Mouse (Mus musculus): ENCODE data around the gene Ryr1.

Gene Ryr1

GRCm38 (mm10) chr7:29037261-29037660 is 87.7 kb downstream of the Ryr1 start:
- no peak for DNase-seq (ENCODE audit: low spot score in 2 of 2)

GRCm38 (mm10) chr7:29032685-29033084 is 92.3 kb downstream of the Ryr1 start:
- DNase-seq (ENCODE audit: low spot score in 2 of 2), result no peak

- DNase-seq (ENCODE audit: low spot score in 2 of 2), result no peak
Observed at GRCm38 (mm10) chr7:29031641-29032040, 93.3 kb downstream of the Ryr1 start.

DNA sequence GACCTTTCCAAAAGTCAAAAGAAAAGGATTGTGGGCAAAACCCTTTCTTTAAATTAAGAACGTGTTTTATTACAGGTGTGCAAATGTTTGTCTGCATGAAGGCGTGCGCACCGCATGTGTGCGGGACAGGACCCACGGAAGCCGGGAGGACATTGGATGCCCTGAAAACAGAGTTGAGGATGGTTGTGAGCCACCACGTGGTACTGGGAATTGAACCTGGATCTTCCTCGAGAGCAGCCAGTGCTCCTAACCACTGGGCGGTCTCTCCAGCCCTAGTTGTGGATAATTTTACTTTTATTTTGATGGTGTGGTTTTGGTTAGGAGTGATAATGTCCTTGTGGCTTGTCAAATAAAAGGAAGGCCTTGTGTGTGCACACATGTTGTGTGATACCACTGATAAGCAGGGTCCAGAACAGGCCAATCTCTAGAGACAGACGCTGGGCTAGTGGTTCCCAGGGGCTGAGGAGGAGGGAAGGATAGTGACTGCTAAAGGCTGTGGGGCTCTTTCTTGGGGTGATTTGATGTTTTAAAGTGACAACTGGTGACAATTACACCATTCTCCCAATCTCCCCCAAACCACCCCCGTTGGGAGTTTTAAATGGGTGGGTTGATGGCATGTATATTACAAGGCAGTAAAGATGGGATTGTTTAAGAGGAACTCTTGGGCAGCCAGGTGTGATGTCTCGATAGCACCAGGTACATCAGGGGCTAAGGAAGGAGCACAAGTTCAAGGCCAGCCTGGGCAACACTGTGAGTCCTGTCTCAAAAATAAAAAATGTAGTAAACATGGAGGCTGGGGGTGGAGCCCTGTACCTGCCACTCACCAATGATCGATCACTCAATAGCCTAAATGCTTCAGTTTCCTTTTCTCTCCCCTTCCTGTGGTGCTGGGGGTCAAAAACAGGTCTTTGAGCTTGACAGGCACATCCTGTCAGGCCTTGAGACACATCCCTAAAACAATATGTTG is 95.0 kb downstream of the Ryr1 start:
- DNase-seq (ENCODE audit: low spot score in 2 of 2), result no peak

DNA sequence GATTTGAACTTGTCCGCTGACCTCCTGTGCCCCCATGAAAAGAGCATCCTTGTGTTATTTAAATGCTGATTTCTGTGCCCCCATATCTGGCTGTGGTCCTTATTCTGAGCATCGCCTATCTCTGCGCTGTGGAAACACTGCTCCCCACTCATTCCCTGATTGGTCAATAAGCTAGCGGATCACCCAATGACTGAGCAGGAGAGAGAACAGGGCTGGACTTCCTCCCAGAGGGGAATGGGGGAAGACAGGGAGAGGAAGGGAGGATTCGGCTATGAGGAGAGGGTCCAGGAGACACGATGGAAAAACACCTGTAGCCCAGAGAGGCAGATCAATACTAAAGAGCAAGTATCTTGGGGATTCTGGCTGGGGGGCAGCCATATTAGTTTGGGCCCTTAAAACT is 96.2 kb downstream of the Ryr1 start:
- no peak for DNase-seq (ENCODE audit: low spot score in 2 of 2)

GRCm38 (mm10) chr7:29026811-29027210 is 98.2 kb downstream of the Ryr1 start:
- DNase-seq (ENCODE audit: low spot score in 2 of 2), result no peak

- peak in 1 of 2 experiments; percentile 15 for DNase-seq (ENCODE audit: low spot score in 2 of 2)
Observed at GRCm38 (mm10) chr7:29026195-29026594, 98.8 kb downstream of the Ryr1 start.

DNA sequence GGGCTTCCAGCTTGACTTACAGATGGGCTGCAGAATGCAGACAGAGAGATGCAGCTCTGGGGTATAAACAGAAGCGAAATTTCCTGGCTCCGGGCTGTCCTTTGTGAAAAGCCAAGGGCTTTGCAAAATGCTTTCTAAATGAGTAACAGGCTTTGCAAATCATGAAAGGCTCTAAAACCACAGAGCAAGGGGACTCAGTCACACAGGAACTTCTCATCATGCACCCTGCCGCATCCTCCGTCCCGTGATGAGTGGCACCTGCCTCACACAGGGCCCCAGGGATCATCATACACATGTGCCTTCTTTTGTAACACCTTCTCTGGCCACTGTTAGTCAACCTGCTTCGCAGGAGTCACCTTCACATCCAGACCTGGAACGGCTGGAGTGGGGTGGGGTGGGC is 99.4 kb downstream of the Ryr1 start:
- no peak for DNase-seq (ENCODE audit: low spot score in 2 of 2)

GRCm38 (mm10) chr7:29023514-29023913 is 101.5 kb downstream of the Ryr1 start:
- DNase-seq (ENCODE audit: low spot score in 2 of 2), result no peak

- DNase-seq (ENCODE audit: low spot score in 2 of 2), result peak in 1 of 2 experiments; percentile 25
Observed at GRCm38 (mm10) chr7:29022479-29022878, 102.5 kb downstream of the Ryr1 start.

GRCm38 (mm10) chr7:29019447-29020220 is 105.3 kb downstream of the Ryr1 start:
- DNase-seq (ENCODE audit: low spot score in 2 of 2), result no peak

DNA sequence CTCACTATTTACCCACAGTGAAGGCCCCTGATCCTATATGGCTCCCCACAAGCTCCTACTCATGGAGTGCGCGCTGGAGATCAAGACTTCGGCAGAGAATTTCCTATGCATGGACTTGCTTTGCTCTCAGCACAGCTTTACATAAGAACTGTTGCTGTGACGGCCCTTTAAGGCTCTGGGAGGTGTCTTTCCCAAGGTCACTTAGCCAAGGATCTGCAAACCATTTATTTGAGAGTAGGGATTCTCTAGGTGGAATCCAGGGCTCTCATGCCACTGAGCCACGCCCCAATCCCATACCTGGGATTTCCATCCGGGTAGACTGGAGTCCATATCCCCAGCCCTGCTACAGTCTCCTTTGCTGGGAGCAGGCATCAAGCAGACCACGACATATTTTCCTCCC is 107.8 kb downstream of the Ryr1 start:
- no peak for DNase-seq (ENCODE audit: low spot score in 2 of 2)

DNA sequence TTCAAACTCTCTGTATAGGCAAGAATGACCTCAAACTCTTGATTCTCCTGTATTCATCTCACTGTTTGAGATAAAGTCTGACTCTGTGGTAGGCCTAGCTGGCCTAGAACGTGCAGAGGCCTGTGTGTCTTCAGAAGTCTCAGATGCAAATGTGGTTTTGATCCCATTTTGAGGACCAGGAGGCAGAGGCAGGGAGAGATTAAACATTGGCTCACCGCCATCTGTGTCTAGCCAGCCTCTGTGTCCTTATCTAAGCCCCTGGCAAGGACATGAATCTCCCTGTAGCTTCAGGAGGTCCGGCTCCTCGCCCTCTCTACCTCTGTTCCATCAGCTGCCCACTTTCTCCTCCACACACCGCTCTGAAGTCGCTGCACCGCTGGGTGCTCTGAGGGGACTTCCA is 108.5 kb downstream of the Ryr1 start:
- no peak for DNase-seq (ENCODE audit: low spot score in 2 of 2)

DNA sequence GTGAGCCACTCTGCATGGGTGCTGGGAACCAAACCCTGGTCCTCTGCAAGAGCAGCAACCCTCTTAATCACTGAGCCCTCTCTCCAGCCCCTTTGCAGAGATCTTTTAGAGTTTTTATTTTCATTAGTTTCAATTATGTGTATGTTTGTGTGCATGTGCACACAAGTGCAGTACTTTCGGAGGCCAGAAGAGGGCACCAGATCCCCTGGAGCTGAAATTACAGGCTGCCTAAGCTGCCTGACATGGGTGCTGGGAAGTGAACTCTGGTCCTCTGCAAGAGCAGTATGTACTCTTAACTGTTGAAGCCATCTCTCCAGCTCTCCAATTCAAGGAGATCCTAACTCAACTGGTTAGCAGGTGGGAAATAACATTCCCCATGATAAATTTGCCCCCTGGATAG is 110.0 kb downstream of the Ryr1 start:
- no peak for DNase-seq (ENCODE audit: low spot score in 2 of 2)

GRCm38 (mm10) chr7:29008714-29009113 is 116.3 kb downstream of the Ryr1 start:
- DNase-seq (ENCODE audit: low spot score in 2 of 2), result no peak

GRCm38 (mm10) chr7:29008171-29008570 is 116.8 kb downstream of the Ryr1 start:
- DNase-seq (ENCODE audit: low spot score in 2 of 2), result no peak

DNA sequence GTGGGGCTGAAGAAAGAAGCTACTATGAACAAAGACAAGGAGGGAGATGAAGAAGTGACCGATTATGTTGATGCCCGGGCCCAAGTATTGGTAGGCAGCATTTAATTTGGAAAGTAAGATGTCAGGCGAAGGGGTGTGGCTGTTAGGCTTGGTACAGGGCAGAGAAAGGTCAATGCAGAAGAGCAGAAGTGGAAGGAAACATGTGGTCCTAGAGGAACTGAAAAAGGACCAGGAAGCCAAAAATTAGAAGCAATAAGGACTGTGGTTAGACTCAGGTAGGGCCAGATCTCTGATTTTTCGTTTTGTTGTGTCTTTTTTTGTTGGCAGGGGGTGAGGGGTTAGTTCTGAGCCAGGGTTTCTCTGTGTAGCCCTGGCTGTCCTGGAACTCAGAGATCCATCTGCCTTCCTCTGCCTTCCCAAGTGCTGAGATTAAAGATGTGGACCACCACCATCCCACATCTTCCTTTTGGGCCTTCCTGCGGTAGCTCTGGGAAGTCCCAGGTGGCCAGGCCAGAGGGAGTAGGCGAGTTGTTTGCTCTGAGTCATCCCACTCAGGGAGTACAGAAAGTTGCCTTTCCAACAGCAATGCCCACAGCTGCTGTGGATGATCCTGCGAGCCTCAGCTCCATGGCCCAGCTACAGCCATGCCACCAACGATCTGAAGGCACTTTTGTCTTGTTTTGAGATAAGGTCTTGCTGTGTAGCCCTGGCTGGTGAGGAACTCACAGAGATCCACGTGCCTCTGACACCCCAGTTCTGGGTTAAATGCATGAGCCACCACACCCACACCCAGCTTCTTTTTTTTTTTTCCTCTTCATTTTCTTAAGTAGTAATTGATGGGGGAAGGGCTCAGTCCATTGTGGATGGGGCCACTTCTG is 117.5 kb downstream of the Ryr1 start:
- peak in 1 of 2 experiments; percentile 12 for DNase-seq (ENCODE audit: low spot score in 2 of 2)

GRCm38 (mm10) chr7:29000651-29001605 is 124.1 kb downstream of the Ryr1 start:
- peak in 1 of 2 experiments; percentile 18 for DNase-seq (ENCODE audit: low spot score in 2 of 2)

DNA sequence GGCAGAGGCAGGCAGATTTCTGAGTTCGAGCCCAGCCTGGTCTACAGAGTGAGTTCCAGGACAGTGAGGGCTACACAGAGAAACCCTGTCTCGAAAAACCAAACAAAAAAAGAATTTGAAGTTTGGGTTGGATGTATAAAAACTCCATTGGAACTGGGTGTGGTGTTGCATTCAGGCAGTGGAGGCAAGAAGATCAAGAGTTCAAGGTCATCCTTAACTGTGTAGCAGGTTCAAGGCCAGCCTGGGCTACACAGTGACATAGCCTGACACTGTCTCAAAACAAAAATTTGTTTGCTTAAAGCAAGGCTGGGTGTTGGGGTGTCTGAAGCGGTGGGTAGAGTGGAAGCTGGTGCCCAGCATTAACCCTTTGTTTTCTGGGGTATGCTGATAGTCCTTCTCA is 131.6 kb downstream of the Ryr1 start:
- DNase-seq (ENCODE audit: low spot score in 2 of 2), result no peak

- DNase-seq (ENCODE audit: low spot score in 2 of 2), result no peak
Observed at GRCm38 (mm10) chr7:28992997-28993396, 132.0 kb downstream of the Ryr1 start.

- no peak for DNase-seq (ENCODE audit: low spot score in 2 of 2)
Observed at GRCm38 (mm10) chr7:28991616-28992015, 133.4 kb downstream of the Ryr1 start.
